Mouse (Mus musculus) liver, embryonic 14.5 days (tissue): ENCODE measurements around the gene Pex26.

Experiments
- CTCF ChIP-seq: IDR thresholded peaks from 2 replicates; pipeline ENCODE4 v1.5.1; 2016; ENCODE audit warnings: antibody characterized with exemption, low read depth, control low read depth
- EP300 ChIP-seq: IDR thresholded peaks from 2 replicates; pipeline ENCODE4 v1.6.1; 2016; ENCODE audit warnings: antibody characterized with exemption, low read depth

- TF ChIP-seq CTCF (no peak), EP300 (no peak)
Measured at GRCm38 (mm10) chr6:121139271-121139670, 44.2 kb upstream of the Pex26 start.
